Mouse (Mus musculus) spleen, adult 2 months (tissue): ENCODE measurements at regions not wholly inside any gene's neighbourhood (a gene's known extent, or its start where the extent isn't known, plus 50 kb on each side); places are given as distances from the start of the nearest gene placed in this dataset.

Source experiments
- CTCF ChIP-seq: fragments of 200-500 bp; IDR thresholded peaks from 2 replicates; pipeline ENCODE4 v1.5.1; 2011; ENCODE audit warnings: mild to moderate bottlenecking, inconsistent platforms; ENCODE audit not compliant: insufficient read depth, insufficient read length, insufficient replicate concordance; ENCODE audit errors: extremely low read depth
- POLR2A ChIP-seq: fragments of 200-500 bp; IDR thresholded peaks from 2 replicates; pipeline ENCODE4 v1.6.1; 2011; ENCODE audit warnings: low read depth, low read length, inconsistent platforms

DNA sequence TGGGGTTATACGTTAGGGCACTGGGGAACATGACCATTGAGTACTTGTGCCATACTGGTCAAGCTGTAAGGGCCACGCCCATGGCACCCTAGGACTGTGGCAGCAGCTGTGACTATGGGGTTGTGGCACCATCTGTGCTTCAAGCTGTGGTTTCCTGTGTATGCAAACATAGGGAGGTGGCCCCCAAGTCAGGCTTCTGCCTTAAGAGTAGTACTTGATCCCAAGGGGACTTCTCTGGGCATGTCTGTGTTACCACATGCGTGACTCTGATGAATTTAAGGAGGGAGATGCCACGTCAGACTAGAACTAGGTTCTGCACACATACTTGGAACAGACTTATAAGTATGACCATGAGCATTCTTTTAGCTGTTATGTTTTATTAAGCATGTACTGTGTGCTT, 252.4 kb upstream of the N4bp1 start:
- TF ChIP-seq CTCF, result no peak
- no peak for TF ChIP-seq POLR2A
